Mouse (Mus musculus) neutrophil, adult 5-6 weeks (primary cell): ENCODE measurements at regions not wholly inside any gene's neighbourhood (a gene's known extent, or its start where the extent isn't known, plus 50 kb on each side); places are given as distances from the start of the nearest gene placed in this dataset.

Experiments
- ATAC-seq: fragments of 151-379, 151-347 bp; 2 replicates; pipeline ENCODE4 v1.8.0; 2017; ENCODE audit warnings: mild to moderate bottlenecking, moderate TSS enrichment; ENCODE audit not compliant: insufficient number of reproducible peaks, poor library complexity, low FRiP score, severe bottlenecking; ENCODE audit errors: extremely low read depth

DNA sequence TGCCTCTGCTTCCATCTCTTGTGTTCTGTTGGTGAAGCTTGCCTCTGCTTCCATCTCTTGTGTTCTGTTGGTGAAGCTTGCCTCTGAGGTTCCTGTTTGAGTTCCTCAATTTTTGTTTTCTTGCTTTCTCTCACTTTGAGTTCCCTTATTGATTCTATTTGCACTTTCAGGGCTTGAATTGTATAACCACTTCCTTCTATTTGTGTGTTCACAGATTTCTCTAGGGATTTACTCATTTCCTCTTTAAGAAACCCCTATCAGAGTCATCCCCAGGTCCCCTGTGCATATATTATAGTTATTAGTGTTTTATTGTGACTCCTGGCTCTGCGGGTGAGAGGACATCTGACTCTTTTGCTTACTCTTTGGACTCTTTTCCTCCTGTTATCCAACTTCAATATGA is 144.2 kb upstream of the Dpt start:
- ATAC-seq, result peak; percentile 41; the same call in 1 of the 2 replicates

DNA sequence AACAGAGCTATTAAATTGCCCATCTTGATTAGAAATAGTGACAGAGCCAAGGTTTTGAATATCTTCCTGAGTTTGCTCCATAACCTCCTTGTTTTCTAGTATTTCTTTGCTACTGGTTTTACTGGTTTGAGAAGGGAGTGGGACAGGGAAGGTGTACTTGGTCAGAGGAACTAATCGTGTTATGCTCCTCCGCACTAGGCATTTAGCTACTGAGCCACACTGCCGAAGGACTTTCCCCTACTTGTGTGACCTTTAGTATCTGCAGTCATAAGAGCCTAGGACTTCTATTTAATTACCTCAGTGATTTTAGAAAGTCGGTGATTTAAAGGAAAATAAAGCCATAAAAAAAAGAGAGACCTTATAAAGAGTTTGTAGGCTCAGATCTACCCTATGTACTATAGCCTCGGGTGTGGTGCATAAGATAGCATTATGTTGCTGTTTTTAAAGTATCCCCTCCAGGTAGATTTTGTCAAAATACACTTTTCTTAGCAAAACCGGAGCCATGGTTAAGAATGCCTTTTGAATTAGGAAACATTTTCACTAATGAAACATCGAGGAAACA is 158.5 kb upstream of the Dpt start:
- ATAC-seq, result no peak

DNA sequence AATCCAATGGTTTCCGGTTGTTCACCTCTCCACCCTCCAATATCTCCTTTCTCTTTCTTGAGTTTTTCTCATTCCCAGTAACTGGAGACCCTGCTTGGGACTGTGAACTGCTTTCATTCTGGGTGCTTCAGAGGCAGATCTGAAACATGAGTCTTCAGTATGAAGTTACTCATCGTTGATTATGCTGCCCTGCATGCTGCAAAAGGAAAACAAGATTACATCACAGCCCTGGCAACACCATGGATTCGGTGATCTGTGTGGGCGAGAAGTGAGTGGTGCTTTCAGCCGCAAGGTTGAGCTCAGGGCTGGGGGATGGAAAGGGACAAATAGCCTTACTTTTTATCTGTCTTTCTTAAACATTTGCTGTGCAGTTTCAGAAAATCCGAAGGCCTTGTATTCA is 164.8 kb upstream of the Dpt start:
- ATAC-seq, result no peak

DNA sequence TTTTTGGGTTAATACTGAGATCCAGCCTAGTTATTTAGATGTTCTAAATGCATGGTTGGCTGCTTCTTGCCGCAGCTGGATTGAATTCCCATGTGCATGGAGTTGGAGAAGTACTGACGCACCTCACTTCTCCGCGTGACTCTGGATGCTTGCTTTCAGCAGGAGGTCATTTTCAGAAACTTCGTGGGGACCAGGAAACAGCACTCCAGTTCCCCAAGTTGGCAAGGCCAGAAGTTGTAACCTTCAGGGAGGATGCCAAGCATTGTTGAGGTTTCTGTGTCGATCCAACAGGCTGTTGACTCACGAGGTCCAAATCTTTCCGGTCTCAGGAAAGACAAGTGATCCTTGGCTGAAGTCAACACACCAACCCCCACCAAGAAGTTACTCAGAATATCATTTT is 167.6 kb upstream of the Dpt start:
- ATAC-seq, result no peak

DNA sequence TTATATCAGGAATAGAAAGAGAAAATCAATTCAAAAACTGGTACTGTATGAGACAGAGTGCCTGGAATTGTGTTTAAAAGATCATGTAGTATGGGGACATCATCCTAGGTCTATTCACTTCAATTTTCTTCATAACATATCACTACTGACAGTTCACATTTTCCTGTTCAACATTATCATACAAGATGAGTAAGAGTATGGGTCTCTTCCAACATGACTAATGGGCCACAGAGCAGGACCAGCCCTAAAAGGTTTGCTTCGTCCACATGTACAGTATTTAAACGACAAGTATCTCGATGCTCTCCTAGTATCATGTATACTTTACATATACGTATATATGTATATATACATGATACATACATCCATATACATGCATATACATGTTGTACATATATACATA is 164.8 kb upstream of the Atp1b1 start:
- ATAC-seq, result no peak

DNA sequence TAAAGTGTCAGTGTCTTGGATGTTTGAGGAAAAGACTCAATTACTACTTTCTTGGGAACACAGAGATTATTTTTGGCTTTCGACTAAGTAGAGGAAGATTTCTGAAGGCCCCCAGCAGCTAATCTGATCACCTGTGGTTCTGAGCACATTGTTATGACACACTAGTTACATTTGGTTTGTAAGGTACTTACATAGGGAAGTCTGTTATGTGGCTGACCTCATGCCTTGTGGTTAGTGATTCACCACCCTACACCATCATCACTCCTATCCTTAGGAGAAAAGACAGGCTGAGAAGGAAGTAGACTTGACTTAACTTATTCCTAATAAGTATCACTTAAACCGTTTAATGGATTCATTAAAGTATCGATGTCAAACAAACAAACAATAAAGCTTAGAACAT is 164.3 kb upstream of the Atp1b1 start:
- no peak for ATAC-seq

DNA sequence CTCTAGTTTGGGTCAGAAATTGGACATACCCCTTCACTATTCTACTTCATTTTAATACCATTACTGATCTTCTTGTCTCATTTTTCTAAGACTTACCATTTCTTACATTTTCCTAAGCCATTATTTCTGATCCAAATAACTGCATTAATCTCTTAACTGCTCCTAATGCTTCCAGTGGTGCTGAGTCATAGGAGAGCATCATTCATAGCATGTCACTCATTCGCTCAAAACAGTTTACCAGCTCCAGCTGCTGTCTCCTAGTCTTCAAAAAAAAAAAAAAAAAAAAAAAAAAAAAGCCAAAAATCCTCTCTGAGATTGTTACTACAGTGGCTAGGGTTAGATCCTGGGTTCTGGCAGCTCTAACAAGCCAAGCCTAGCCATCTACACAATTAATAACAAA is 162.0 kb upstream of the Atp1b1 start:
- ATAC-seq, result no peak

DNA sequence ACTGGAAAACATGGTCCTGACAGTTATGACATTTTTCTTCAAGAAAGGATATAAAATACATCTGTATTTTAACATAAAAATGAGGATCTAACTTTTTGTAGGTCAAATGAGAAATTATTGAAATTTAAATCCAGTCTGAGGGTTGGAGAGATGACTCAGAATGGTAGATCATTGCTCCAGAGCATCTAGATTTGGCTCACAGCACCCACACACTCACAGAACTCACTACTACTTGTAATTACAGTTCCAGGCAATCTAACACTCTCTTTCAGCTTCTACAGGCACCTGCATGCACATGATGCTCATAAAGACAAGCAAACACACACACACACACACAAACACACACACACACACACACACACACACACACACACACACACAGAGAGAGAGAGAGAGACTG is 159.7 kb upstream of the Atp1b1 start:
- ATAC-seq, result no peak

DNA sequence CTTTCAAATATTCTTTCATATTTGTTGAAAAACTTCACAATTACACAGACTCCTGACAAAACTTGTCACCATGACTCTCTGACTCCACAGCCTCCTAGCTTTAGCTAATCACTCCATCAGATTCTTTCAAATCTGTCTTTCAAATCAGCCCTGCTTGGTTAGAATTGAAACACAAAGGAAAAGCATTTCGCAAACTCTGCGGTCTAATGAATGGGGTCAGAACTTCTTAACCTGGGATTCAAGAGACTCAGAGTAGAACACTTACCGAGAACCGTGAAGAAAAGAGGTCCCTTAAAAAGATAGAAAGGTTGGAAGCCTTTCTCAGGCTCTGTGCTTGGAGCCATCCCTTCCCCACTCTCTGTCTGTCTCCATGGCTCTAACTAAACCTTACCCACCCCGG is 148.9 kb upstream of the Atp1b1 start:
- no peak for ATAC-seq

DNA sequence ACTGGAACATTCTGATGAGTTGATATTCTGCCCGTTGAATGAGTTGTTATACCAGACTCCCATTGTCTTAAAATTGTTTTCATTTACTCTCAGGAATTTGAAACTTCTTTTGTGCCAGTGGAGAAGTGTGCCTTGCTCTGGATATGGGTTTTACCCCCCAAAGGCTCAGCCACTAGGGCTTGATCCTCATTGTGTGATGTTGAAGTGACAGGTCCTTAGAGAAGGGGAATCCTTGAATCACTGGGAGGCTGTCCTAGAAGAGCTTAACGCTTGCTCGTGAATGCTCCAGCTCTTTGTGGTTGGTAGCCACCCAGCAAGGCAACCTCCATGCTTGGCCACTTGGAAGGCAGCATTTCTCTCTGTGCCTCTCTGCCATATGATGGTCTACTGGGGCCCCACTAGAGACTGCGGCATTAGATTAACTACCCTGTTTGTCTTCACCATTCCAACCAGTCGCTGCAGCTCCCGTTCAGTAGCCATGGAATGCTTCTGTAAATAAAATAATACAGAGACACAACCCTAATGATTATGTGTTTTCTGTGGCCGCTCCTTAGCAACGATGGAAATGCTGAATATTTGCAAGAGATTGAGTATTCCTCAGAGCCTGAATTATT is 148.1 kb upstream of the Atp1b1 start:
- no peak for ATAC-seq

DNA sequence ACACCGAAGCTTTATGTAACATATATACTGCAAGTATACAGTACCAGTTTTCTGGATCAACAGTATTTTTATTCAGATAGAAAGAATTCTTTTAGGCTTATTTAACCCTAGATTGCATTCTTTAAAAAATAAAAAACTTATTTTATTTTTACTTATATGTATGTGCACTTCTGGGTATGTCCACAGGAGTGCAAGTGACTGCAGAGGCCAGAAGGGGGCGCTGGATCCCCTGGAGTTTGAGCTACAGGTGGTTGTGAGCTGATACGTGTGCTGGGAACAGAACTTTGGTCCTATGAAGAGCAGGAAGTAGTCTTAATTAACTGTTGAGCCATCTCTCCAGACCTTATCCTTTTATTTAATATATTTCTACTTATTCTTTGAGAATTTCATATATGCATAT is 145.3 kb upstream of the Atp1b1 start:
- no peak for ATAC-seq

DNA sequence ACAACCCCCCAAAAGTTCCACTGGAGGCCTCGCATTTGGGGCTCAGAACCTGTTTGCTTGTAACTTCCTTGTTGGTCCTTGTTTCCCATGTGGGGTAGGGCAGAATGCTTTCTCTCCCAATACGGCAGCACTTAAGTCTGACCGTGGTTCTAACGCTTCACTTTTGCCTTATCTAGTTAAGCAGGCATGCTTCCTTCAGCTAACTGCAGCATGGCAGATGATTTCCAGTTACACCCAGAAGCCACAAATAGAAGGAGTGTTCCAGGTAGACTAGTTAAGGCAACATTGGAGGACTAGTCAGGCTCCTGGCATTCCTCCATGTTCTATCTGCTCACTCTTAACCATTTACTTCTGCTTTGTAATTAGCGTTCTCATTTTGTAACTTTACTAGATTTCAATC is 144.4 kb upstream of the Atp1b1 start:
- no peak for ATAC-seq

DNA sequence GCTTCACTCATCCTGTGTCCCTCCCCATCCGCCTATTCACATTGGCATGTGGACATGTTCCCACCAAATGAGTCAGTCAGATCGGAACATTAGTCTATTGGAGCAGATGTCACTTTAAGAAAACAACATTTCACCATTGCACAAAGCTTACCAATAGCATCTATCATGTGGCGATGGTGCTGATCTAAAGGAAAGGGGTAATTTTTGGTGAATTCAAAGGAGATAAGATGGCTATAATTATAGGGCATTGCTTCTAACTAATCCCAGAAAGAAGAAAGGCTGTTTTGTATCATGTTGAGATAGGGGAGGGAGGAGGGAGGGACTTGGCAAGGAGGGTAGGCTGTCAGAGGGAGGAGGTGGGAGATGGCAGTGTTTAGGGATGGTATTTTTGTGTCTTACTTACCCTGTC is 132.1 kb upstream of the Atp1b1 start:
- ATAC-seq, result no peak

DNA sequence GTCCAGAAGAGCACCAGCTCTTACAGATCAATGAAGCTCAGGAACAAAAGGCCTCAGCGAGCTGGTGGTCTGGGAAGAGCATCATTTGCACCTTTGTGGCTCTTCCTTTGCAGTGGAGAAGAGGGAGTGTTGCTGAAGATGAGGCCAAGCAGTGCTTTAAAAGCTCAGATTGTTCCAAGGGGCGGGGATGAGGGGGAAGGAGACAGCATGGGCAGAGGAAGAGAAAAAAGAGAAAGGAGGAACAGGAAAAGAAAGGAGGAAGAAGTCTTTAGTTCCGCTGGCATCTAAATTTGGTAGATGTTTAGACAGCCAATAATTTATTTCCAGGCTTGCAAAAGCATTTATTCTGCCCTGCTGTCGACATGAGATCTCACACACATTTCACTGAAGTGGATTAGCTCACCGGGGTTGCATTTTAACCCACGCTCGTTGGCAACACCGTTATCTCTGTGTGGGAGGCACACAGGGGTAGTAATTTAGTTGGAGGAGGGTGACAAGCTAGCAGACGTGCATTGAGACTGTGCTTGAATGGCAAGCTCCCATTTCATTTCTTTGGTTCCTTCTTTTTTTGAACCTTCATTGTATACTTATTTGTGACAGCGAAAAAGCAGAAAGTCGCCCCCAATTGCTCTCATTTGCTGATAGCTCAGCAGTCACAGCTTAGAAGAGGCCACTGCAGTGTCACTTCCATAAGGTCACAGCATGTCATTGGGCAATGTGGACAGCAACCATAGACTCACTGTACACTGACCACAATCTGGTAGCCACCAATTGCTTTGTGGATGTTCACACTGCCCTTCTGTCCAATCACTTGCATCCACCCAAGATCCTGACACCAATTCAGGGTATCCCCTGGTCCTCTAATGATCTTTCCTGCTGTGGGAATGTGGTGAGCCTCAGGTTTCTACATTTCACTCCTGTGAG is 128.2 kb upstream of the Atp1b1 start:
- ATAC-seq, result no peak

DNA sequence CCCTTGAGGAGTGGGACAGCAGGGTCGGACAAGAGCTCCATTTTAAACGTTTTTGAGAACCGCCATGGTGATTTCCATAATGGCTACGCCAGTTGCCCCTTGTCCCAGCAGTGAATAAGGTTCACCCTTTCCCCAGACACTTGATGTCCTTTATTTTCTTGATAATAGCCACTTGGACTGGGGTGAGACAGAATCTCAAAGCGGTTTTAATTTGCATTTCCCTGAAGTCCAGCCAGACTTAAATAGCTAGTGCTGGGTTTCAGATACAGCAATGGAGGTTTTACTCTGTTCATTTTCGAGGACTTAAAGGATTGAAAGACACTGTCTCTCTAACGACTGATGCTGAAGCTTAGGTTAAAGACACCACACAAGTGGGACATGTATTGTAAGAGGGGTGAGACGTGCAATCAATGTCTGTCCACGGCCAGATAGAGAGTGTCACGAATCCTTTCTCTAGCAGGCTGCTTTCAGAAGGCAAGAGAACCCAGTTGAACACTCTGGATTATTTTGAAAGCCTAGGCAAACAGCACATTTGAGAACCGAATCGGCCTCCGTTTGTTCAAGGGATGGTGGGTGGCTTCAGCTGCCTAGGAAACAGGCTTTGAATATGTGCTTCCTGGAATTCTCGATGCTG is 118.8 kb upstream of the Atp1b1 start:
- ATAC-seq, result no peak

DNA sequence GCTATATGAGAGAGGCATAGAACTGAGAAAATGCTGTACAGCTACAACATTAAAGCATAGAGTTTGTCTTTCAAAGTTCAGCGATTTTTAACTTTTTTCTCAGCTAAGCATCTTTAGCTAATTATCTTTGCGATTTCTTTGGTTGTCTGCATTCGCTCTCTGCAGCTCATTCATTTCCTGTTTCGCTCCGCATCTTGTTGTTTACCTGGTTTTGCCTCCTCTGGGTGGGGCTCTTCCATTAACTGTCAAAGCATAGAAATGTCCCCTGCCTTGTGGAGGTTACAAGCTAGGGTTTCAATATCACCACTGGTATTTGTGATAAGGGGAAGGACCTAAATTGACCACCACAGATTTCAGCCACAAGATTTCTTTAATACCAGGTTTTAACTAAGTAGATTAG is 115.5 kb upstream of the Atp1b1 start:
- ATAC-seq, result peak; percentile 42; the same call in 1 of the 2 replicates

DNA sequence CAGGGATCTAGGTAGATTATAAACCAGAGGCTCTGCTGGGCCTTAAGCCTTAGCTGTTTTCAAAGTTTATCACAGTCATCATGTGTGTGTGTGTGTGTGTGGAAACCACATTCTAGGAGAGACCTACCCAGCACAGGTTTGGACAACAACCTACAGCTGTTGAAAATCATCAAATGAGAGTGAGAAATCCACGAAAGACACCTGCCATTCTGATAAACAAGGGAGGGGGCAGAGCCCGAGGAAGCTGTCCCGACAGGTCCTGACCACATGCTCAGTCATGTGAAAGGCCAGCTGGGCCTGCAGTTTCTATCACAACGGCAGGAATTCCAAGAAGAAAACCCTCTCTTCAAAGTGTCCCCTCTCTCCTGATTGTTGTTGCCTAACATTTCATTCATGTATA is 114.0 kb upstream of the Atp1b1 start:
- ATAC-seq, result no peak

DNA sequence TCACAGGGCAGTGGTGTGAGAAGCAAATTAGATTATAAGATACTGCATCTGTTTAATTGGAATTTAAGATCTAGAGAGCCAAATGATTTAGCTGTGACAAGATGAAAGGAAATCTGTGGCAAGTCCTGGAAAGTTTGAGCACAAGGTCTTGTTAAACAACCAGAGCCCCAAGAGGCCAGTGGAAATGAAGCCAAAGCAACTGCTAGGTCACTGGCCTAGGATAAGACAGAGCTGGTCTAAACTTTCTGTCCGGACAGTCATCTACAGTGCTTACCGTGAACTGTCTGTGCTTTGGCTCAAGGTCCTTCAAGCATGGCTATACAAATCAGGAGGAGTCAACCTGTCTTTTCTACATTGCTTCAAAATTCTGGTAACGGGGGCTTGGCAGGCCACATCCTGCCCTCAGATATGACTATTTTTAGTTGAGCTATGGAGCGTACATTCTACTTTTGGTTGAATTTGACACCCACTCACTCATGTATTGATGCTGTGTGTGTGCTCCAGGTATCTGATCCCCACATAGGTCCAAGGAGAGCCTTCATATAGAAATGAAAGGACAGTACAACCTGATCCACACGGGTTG is 113.4 kb upstream of the Atp1b1 start:
- ATAC-seq, result peak; percentile 75

DNA sequence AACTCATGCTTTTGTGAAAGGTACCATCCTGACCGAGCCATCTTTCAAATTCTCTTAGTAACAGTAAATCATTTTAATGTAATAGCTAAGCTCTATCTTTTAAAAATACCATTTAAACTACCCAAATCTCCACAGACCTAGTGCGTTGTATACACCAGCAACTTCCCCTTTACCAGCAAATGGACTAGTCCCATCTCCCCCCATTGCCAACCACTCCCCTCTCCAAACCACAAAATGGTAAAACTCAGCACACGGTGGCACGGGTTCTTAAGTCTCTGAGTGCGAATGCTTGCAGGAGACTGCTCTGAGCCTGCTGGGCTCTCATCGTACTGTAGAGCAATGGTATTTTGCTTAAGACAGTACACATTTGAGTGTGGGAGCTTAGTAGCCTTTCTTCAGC is 106.7 kb upstream of the Atp1b1 start:
- ATAC-seq, result peak; percentile 67; the same call in 1 of the 2 replicates
